Mouse (Mus musculus): ENCODE measurements at regions not wholly inside any gene's neighbourhood (a gene's known extent, or its start where the extent isn't known, plus 50 kb on each side); places are given as distances from the start of the nearest gene placed in this dataset.

GRCm38 (mm10) chr14:104692616-104693015 lies 170.2 kb upstream of the Rnf219 start:
- no peak for TF ChIP-seq CTCF (IDR thresholded peaks at IDR 0.05; ENCODE audit: low read depth)
- no peak for TF ChIP-seq EP300 (IDR thresholded peaks at IDR 0.05; ENCODE audit: low read depth)
